Mouse (Mus musculus) small intestine, adult 2 months (tissue): ENCODE results near the gene Smad1. TPM values are rescaled to one million over a fixed set of nuclear protein-coding genes. Genes with fewer than 3 reads are reported as not detected.

Source experiments
- H3K27ac ChIP-seq: fragments of 200-500 bp; 2 replicates; pipeline ENCODE4 v1.5.1; 2012; ENCODE audit warnings: low read depth, low read length, control low read depth, inconsistent platforms; ENCODE audit not compliant: insufficient read depth
- H3K27me3 ChIP-seq: fragments of 200-500 bp; 2 replicates; pipeline ENCODE4 v1.6.1; 2012; ENCODE audit warnings: mild to moderate bottlenecking, moderate library complexity, low read length, inconsistent platforms; ENCODE audit not compliant: control insufficient read depth, insufficient read depth
- H3K36me3 ChIP-seq: fragments of 200-500 bp; 2 replicates; pipeline ENCODE4 v1.6.1; 2012; ENCODE audit warnings: mild to moderate bottlenecking, low read length, control low read depth, inconsistent platforms; ENCODE audit not compliant: control insufficient read depth, insufficient read depth
- H3K4me1 ChIP-seq: fragments of 200-500 bp; 2 replicates; pipeline ENCODE4 v1.6.1; 2012; ENCODE audit warnings: low read length, inconsistent platforms, mixed read lengths; ENCODE audit not compliant: control insufficient read depth, insufficient read depth, insufficient read length
- H3K4me3 ChIP-seq: fragments of 200-500 bp; 2 replicates; pipeline ENCODE4 v1.5.1; 2012; ENCODE audit warnings: low read depth, mild to moderate bottlenecking, control low read depth, inconsistent platforms, low read length, moderate library complexity
- CTCF ChIP-seq: fragments of 200-500 bp; IDR thresholded peaks from 2 replicates; pipeline ENCODE4 v1.5.1; 2012; ENCODE audit warnings: low read depth, mild to moderate bottlenecking, control low read depth, inconsistent platforms, low read length, moderate library complexity, mixed read lengths; ENCODE audit not compliant: insufficient replicate concordance, insufficient read length; ENCODE audit errors: extremely low read depth
- POLR2A ChIP-seq: fragments of 200-500 bp; IDR thresholded peaks from 2 replicates; pipeline ENCODE4 v1.6.1; 2012; ENCODE audit warnings: low read depth, mild to moderate bottlenecking, control low read depth, inconsistent platforms, low read length, moderate library complexity
- WGBS: fragments of 180-500 bp; shearing (Covaris S2); methylation state at CpG from one replicate; pipeline ENCODE4 v1.1.7; 2018; 5-methylcytosine and 5-hydroxymethylcytosine counted together
- polyA plus RNA-seq: library from polyadenylated mRNA; depleted of rRNA; stranded (reverse); fragments of >200 nt; gene quantifications from 2 replicates; pipeline ENCODE4 v1.2.3, GENCODE M21; 2012

The Smad1 gene
- polyA plus RNA-seq, 1 experiment = 54.1 TPM

DNA sequence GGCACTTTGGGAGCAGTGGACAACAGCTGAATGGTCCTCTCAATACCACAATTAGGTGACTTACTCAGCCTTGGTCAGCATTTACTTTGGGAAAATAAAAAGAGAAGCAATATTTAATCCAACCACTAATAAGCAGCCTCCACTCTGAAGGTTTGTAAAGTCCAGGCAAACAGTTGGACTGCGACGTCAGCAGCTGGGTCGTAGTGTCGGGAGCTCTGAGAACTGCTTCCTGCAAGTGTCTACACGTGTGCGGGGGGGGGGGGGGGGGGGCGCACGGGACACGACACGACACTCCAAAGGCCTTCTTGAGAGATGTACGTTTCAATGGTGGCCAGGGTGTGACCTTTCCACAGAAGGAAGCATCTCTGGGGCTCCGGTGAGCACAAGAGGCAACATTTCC is 32.0 kb downstream of the Smad1 start:
- TF ChIP-seq CTCF (no peak), POLR2A (no peak)
- Histone ChIP-seq H3K27ac (0 out of 2 replicates have a peak overlapping the region, but pooled peaks have one; percentile 96), H3K4me3 (no peak overlapping the region), H3K4me1 (peaks cover 31% of the 10 kb centered on the region), H3K36me3 (peaks cover 11% of the 10 kb centered on the region), H3K27me3 (no peaks in the 10 kb centered on the region)
- 13% methylated on average over 12 of the region's 12 CpGs for WGBS

DNA sequence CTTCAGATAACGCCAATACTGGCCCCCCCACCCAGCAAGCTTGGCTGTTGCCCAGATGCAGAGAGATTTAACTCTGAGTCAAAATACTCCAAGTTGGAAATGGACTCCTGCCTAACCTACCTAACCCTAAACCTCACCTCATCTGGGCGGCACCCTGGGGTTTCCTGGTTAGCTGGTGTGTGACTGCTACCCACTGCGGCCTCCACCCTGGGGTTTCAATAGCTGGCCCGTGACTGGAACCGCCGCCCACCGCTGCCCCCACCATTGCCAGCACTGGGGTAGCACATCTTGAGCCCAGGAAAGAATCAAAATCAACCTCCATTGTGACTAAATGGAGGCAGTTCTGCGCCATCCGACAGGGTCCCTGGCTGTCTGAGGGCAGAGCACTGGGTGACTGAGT is 33.1 kb downstream of the Smad1 start:
- Histone ChIP-seq H3K4me3 (no peak overlapping the region), H3K27me3 (no peaks in the 10 kb centered on the region), H3K36me3 (peaks cover 11% of the 10 kb centered on the region), H3K4me1 (peaks cover 37% of the 10 kb centered on the region), H3K27ac (no peak overlapping the region; the same call in 1 of the 2 replicates)
- WGBS = 53% methylated on average over 9 of the region's 9 CpGs
- TF ChIP-seq CTCF (no peak), POLR2A (no peak)

DNA sequence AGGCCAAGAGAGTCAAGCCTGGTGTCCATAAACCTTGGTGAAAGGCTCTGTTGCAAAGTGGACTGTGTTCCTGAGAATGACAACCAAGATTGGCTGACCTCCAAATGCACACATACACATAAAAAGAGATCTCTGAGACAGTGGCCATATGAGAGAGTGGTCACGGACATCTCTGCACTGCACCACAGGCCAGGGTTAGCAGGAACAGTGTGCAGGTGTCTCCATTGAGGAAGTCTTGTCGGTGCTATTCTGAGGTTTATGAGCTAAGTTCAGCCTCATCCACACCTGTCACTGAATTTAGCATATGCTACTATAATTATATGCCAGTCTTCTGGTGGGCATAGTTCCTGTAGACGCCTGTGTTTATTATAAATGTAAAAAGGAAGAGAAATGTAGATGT is 33.6 kb downstream of the Smad1 start:
- WGBS = 31% methylated on average over 3 of the region's 3 CpGs
- Histone ChIP-seq H3K36me3 (peaks cover 11% of the 10 kb centered on the region), H3K4me1 (peaks cover 38% of the 10 kb centered on the region), H3K27me3 (no peaks in the 10 kb centered on the region), H3K27ac (no peak overlapping the region), H3K4me3 (no peak overlapping the region)
- TF ChIP-seq POLR2A (no peak), CTCF (no peak)

DNA sequence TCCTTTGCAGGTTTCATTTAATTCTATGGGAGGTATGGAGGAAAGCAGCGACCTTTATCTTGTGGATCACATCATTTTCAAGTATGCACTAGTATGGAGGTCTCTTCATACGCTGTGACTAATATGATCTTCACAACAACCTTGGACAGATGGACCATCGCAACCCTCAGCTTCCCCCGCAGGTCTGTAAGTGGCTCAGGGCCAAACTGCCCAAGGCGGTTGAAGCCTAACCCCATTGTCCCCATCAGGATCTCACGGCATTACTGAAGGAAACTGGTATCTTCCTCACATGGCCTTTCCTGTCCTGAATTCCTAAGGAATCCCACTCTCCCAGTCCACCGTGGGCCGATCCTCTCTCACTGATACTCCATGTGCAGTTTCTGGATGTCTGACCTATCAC is 34.5 kb downstream of the Smad1 start:
- H3K4me1 ChIP-seq = peaks cover 37% of the 10 kb centered on the region
- no peaks in the 10 kb centered on the region for H3K27me3 ChIP-seq
- no peak overlapping the region for H3K4me3 ChIP-seq
- peaks cover 7% of the 10 kb centered on the region for H3K36me3 ChIP-seq
- no peak for TF ChIP-seq POLR2A
- TF ChIP-seq CTCF = no peak
- H3K27ac ChIP-seq = no peak overlapping the region
- WGBS = 90% methylated on average over 8 of the region's 8 CpGs

DNA sequence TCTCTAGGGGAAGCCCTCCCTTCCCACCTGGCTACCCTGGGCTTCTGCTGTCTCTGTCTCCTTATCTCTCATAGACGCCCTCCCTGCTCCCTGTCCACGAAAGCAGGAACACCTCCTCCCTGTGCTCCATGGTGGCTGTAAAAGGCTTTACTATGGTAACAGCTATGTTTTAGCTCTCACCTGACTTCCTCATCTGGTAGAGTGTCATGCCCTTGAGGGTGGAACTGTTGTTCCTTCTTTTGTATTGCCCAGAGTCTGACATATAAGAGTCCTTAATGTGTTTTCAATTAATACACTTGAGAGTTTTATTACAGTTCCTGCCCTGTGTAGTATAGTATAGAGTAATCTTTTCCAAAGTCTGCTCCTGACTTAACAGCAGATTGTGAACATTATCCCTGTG is 36.9 kb downstream of the Smad1 start:
- TF ChIP-seq POLR2A (no peak), CTCF (no peak)
- Histone ChIP-seq H3K36me3 (peaks cover 9% of the 10 kb centered on the region), H3K27me3 (no peaks in the 10 kb centered on the region), H3K4me1 (peaks cover 32% of the 10 kb centered on the region), H3K27ac (peak overlapping the region; percentile 88), H3K4me3 (no peak overlapping the region)
- 21% methylated on average over 2 of the region's 2 CpGs for WGBS

DNA sequence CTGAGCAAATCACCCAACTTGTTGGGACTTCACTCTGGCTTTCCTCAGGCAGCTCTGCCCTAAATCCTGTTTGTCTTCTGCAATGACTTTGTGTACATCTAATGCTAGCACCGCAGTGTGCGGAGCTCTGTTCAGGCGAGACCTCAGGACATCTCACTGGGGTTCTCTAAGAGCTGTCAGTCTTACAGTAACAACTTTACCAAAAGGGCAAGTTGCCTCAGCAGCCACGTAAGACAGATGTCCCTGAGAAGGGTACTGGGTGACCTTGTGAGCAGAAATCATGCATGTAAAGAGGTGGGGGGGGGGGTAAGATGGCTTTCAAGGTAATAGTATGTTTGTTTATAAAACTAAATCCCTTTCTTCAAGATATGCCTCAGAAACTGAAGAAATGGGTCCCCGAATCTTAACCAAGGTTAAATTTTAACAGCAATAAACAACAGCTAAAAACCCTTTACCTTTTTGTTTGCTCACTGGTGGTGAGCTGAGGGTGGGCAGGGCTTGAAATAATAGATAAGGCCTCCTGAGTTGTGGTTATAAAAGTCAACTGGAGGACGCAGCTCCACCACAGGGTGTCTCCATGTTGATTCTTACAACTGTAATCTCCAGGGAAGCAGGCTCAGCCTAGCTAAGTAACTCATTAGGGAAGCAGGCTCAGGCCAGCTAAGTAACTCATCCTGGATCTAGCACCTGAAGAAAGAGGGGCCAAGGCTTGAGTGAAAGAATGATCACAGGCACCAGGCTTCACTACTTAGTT is 38.4 kb downstream of the Smad1 start:
- peaks cover 22% of the 10 kb centered on the region for H3K4me1 ChIP-seq
- H3K27me3 ChIP-seq = no peaks in the 10 kb centered on the region
- peak overlapping the region; percentile 65 for H3K27ac ChIP-seq
- H3K4me3 ChIP-seq = no peak overlapping the region
- TF ChIP-seq POLR2A (no peak), CTCF (no peak)
- peaks cover 13% of the 10 kb centered on the region; the same call in 1 of the 2 replicates for H3K36me3 ChIP-seq
- WGBS = 26% methylated on average over 6 of the region's 6 CpGs

DNA sequence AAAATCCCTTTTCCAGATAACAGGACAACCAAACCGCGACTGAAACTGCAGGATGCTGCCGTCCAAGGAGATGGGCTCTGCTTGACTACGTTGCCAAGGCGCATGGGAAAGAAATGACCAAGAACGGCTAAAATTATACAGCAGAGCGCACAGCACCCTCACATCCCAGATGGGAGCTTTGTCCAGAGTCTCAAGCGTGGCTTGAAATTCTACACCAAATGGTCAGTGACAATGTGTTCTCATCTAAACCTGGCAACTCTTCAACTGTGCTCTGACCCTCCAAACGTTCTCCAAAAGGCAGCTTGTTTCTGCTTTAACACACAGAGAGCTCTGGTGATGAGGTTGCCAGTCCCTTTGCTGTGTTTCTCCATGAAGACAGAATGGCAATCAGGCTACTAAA is 39.0 kb downstream of the Smad1 start:
- peaks cover 22% of the 10 kb centered on the region for H3K4me1 ChIP-seq
- 60% methylated on average over 9 of the region's 9 CpGs for WGBS
- TF ChIP-seq POLR2A (no peak), CTCF (no peak)
- H3K27me3 ChIP-seq = no peaks in the 10 kb centered on the region
- no peak overlapping the region for H3K4me3 ChIP-seq
- peak overlapping the region; percentile 8 for H3K27ac ChIP-seq
- H3K36me3 ChIP-seq = peaks cover 18% of the 10 kb centered on the region
